Mouse (Mus musculus): Measurements from ENCODE around the gene Catsper2. TPM values are rescaled to one million over a fixed set of nuclear protein-coding genes. Genes with fewer than 3 reads are reported as not detected.
"Not testable (repeated sequence)": the region's sequence is repeated elsewhere in the genome, so short reads cannot be mapped to it uniquely, and the experiment has no call there.

The Catsper2 gene
- polyA plus RNA-seq, 1 experiment from 2014 or later: 2.8 TPM

- 89% methylated on average over 17 of the region's 17 CpGs for WGBS
- H3K9ac ChIP-seq; H3K9me3 ChIP-seq (replicated peaks); ATAC-seq (ENCODE audit: insufficient number of reproducible peaks, low FRiP score); H3K4me3 ChIP-seq; H3K4me1 ChIP-seq (replicated peaks); H3K4me2 ChIP-seq; H3K27me3 ChIP-seq (replicated peaks); H3K27ac ChIP-seq (ENCODE audit: poor library complexity, severe bottlenecking); H3K36me3 ChIP-seq: not testable (repeated sequence)
Measured at GRCm38 (mm10) chr2:121386961-121387575, 26.5 kb downstream of the Catsper2 start, which contains the start of gene Strc. TSS of gene Strc (minus strand) at chr2:121387168.

GRCm38 (mm10) chr2:121374766-121375165 lies 38.8 kb downstream of the Catsper2 start:
- WGBS: 51% methylated on average over 2 of the region's 2 CpGs
- Histone ChIP-seq H3K27me3 (replicated peaks) (peaks cover 18% of the 10 kb centered on the region; the same call in 1 of the 2 replicates), H3K4me3 (no peak overlapping the region), H3K4me2 (no peak overlapping the region), H3K27ac (ENCODE audit: poor library complexity, severe bottlenecking) (no peak overlapping the region), H3K9me3 (replicated peaks) (no peaks in the 10 kb centered on the region), H3K9ac (no peak overlapping the region), H3K36me3 (no peaks in the 10 kb centered on the region), H3K4me1 (replicated peaks) (no peaks in the 10 kb centered on the region)
- no peak for ATAC-seq (ENCODE audit: insufficient number of reproducible peaks, low FRiP score)

- H3K9me3 ChIP-seq (replicated peaks): no peaks in the 10 kb centered on the region
- H3K36me3 ChIP-seq: no peaks in the 10 kb centered on the region
- no peak overlapping the region for H3K27ac ChIP-seq (ENCODE audit: poor library complexity, severe bottlenecking)
- ATAC-seq (ENCODE audit: insufficient number of reproducible peaks, low FRiP score): no peak
- H3K9ac ChIP-seq: no peak overlapping the region
- H3K4me1 ChIP-seq (replicated peaks): no peaks in the 10 kb centered on the region
- H3K4me2 ChIP-seq: no peak overlapping the region
- WGBS: 65% methylated on average over 3 of the region's 3 CpGs
- H3K27me3 ChIP-seq (replicated peaks): peaks cover 15% of the 10 kb centered on the region
- H3K4me3 ChIP-seq: no peak overlapping the region
Measured at GRCm38 (mm10) chr2:121372266-121372665, 41.3 kb downstream of the Catsper2 start.

GRCm38 (mm10) chr2:121370921-121371320 lies 42.7 kb downstream of the Catsper2 start:
- H3K9ac ChIP-seq: no peak overlapping the region
- WGBS: 79% methylated on average over 5 of the region's 5 CpGs
- no peak overlapping the region for H3K27ac ChIP-seq (ENCODE audit: poor library complexity, severe bottlenecking)
- no peaks in the 10 kb centered on the region for H3K9me3 ChIP-seq (replicated peaks)
- no peaks in the 10 kb centered on the region for H3K4me1 ChIP-seq (replicated peaks)
- no peak overlapping the region for H3K4me3 ChIP-seq
- no peak for ATAC-seq (ENCODE audit: insufficient number of reproducible peaks, low FRiP score)
- peaks cover 4% of the 10 kb centered on the region for H3K27me3 ChIP-seq (replicated peaks)
- H3K4me2 ChIP-seq: no peak overlapping the region
- H3K36me3 ChIP-seq: no peaks in the 10 kb centered on the region

GRCm38 (mm10) chr2:121368831-121369230 lies 44.8 kb downstream of the Catsper2 start:
- Histone ChIP-seq H3K36me3 (no peaks in the 10 kb centered on the region), H3K4me1 (replicated peaks) (no peaks in the 10 kb centered on the region), H3K27me3 (replicated peaks) (no peaks in the 10 kb centered on the region; the same call in 1 of the 2 replicates), H3K4me2 (no peak overlapping the region), H3K9ac (no peak overlapping the region), H3K4me3 (no peak overlapping the region), H3K9me3 (replicated peaks) (no peaks in the 10 kb centered on the region), H3K27ac (ENCODE audit: poor library complexity, severe bottlenecking) (no peak overlapping the region)
- ATAC-seq (ENCODE audit: insufficient number of reproducible peaks, low FRiP score): no peak
- WGBS: 90% methylated on average over 2 of the region's 2 CpGs

GRCm38 (mm10) chr2:121363656-121364055 lies 49.9 kb downstream of the Catsper2 start:
- WGBS: 80% methylated on average over 3 of the region's 3 CpGs
- no peak overlapping the region for H3K4me2 ChIP-seq
- H3K4me1 ChIP-seq (replicated peaks): peaks cover 2% of the 10 kb centered on the region
- peaks cover 28% of the 10 kb centered on the region for H3K27me3 ChIP-seq (replicated peaks)
- H3K9ac ChIP-seq: no peak overlapping the region
- no peaks in the 10 kb centered on the region for H3K36me3 ChIP-seq
- H3K4me3 ChIP-seq: no peak overlapping the region
- no peak for ATAC-seq (ENCODE audit: insufficient number of reproducible peaks, low FRiP score)
- H3K27ac ChIP-seq (ENCODE audit: poor library complexity, severe bottlenecking): no peak overlapping the region
- H3K9me3 ChIP-seq (replicated peaks): no peaks in the 10 kb centered on the region

DNA sequence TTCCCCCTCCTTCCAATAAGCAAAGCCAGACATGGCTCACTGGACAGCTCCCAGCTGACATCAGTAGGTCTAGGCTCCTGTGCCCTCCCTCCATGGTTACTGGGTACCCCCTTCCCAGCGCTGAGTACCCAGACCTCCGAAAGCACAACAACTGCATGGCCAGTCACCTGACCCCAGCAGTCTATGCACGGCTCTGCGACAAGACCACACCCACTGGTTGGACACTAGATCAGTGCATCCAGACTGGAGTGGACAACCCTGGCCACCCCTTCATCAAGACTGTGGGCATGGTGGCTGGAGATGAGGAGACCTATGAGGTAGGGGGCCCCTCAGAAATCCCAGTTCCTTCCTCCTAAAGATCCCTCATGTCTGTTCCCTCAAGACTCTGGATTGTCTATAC lies 54.1 kb downstream of the Catsper2 start:
- no peak overlapping the region for H3K27ac ChIP-seq (ENCODE audit: poor library complexity, severe bottlenecking)
- no peak overlapping the region for H3K4me3 ChIP-seq
- peaks cover 47% of the 10 kb centered on the region for H3K27me3 ChIP-seq (replicated peaks)
- H3K4me2 ChIP-seq: no peak overlapping the region
- no peaks in the 10 kb centered on the region for H3K9me3 ChIP-seq (replicated peaks)
- peaks cover 9% of the 10 kb centered on the region for H3K4me1 ChIP-seq (replicated peaks)
- no peak overlapping the region for H3K9ac ChIP-seq
- ATAC-seq (ENCODE audit: insufficient number of reproducible peaks, low FRiP score): no peak
- H3K36me3 ChIP-seq: no peaks in the 10 kb centered on the region
- WGBS: 50% methylated on average over 4 of the region's 4 CpGs

DNA sequence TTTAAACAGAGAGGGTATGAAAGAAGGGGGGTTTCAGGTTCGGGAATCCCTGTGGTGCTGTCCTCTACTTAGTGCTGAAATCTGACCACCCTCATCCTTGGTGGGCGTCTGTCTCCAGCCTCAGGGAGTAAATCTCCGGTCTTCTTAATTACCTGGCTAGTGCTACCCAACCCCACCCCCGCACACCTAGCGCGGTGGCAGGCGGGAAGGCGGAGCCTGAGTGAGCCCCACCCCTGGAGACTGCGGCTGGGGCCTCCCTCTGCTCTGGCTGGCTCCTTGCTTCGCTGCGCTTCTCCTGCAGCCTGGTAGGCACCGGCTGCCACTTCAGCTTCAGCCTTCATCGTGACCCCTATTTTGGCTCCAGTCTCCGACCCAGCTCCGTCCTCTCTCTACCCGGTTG lies 55.2 kb downstream of the Catsper2 start:
- Histone ChIP-seq H3K9ac (no peak overlapping the region), H3K36me3 (no peaks in the 10 kb centered on the region), H3K27me3 (replicated peaks) (peaks cover 47% of the 10 kb centered on the region)

GRCm38 (mm10) chr2:121357961-121358360 lies 55.6 kb downstream of the Catsper2 start:
- H3K4me1 ChIP-seq (replicated peaks): peaks cover 23% of the 10 kb centered on the region
- H3K27me3 ChIP-seq (replicated peaks): peaks cover 47% of the 10 kb centered on the region
- H3K4me2 ChIP-seq: no peak overlapping the region
- H3K9me3 ChIP-seq (replicated peaks): no peaks in the 10 kb centered on the region
- WGBS: 4% methylated on average over 4 of the region's 4 CpGs
- ATAC-seq (ENCODE audit: insufficient number of reproducible peaks, low FRiP score): no peak
- H3K4me3 ChIP-seq: 0 out of 2 replicates have a peak overlapping the region, but pooled peaks have one; percentile 14
- H3K36me3 ChIP-seq: no peaks in the 10 kb centered on the region
- no peak overlapping the region for H3K27ac ChIP-seq (ENCODE audit: poor library complexity, severe bottlenecking)
- H3K9ac ChIP-seq: no peak overlapping the region

More for the DNA sequence above, 55.2 kb downstream of the Catsper2 start:
- ATAC-seq (ENCODE audit: insufficient number of reproducible peaks, low FRiP score): no peak
- Histone ChIP-seq H3K4me1 (replicated peaks) (peaks cover 19% of the 10 kb centered on the region), H3K4me3 (peak overlapping the region; percentile 14; the same call in 1 of the 2 replicates), H3K27ac (ENCODE audit: poor library complexity, severe bottlenecking) (no peak overlapping the region), H3K9me3 (replicated peaks) (no peaks in the 10 kb centered on the region), H3K4me2 (peak overlapping the region; percentile 38)
- WGBS: under 1% methylated on average over 16 of the region's 16 CpGs

DNA sequence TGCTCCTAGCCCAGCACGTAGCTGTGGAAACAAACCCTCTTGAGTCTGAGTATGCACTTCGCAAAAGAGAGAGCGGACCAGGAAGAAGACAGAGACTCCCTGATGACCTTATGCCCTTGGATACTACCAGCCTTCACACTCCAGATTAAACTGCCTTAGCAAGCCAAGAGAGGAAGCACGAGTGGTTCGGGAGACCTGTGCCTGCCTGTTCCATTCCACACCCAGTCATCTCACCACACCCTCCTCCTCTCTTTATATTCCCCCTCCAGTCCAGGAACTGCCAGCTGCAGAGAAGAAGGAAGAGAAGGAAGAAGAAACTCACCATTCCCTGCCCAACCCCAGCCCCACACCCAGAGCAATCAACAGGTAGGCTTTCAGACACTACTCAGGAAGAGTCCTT lies 56.1 kb downstream of the Catsper2 start, which contains the start of gene Ckmt1:
Ckmt1 (plus strand) TSS at position 221 of the 400 bp plus-strand sequence.
- 43% methylated on average over 5 of the region's 5 CpGs for WGBS

DNA sequence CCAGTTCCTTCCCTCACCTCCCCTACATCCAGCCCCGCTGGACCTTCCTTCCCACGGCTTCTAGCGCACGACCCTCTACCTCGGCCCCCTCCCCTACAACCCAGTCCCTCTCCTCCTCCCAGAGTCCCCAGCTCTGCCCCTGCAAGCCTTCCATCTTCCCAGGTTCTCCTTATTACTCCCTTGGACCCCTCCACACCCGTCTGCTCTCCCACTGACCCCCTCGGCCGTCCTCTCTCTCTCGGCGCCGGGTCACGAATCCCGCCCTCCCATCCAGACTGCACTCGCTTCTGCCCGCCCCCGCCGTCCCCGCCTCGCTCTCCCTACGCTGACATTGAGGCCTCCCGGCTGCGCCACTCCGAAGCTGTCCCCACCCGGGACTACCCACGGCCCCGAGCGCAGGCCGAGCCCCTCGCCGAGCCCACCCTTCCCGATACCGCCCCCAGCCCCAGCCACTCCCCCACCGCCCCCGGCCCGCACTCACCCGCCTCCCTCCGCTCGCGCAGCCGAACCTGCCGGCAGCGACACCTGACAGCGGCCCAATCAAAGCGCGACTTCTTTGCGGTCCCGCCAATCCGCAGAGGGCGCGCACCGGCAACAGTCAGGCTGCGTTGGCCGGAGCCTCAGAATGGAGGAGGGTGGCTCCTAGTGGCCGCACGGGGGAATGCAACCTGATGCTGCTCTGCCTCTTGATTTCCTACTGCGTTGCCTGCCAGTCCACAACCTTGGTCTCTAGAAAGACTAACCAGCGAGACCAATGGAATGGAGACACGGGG lies 58.6 kb downstream of the Catsper2 start, which contains the start of gene Ppip5k1:
Ppip5k1 (minus strand) TSS at position 577 of the 773 bp plus-strand sequence.
- H3K36me3 ChIP-seq: no peaks in the 10 kb centered on the region
- peak within 1 kb of the TSS; percentile 88 for H3K4me2 ChIP-seq
- H3K27ac ChIP-seq (ENCODE audit: poor library complexity, severe bottlenecking): peak within 1 kb of the TSS; percentile 47; the same call in 1 of the 2 replicates
- H3K4me1 ChIP-seq (replicated peaks): peaks cover 23% of the 10 kb centered on the region
- under 1% methylated on average over 58 of the region's 58 CpGs for WGBS
- H3K9me3 ChIP-seq (replicated peaks): no peaks in the 10 kb centered on the region
- peak within 1 kb of the TSS; percentile 86 for H3K4me3 ChIP-seq
- peaks cover 29% of the 10 kb centered on the region for H3K27me3 ChIP-seq (replicated peaks)
- peak within 1 kb of the TSS; percentile 85 for H3K9ac ChIP-seq
- ATAC-seq (ENCODE audit: insufficient number of reproducible peaks, low FRiP score): peak; percentile 96

More for the DNA sequence above, 56.1 kb downstream of the Catsper2 start, which contains the start of gene Ckmt1:
- Histone ChIP-seq H3K4me3 (peak within 1 kb of the TSS; percentile 14; the same call in 1 of the 2 replicates), H3K9me3 (replicated peaks) (no peaks in the 10 kb centered on the region), H3K4me2 (peak within 1 kb of the TSS; percentile 38), H3K27me3 (replicated peaks) (peaks cover 43% of the 10 kb centered on the region), H3K36me3 (no peaks in the 10 kb centered on the region), H3K9ac (no peak within 1 kb of the TSS), H3K4me1 (replicated peaks) (peaks cover 23% of the 10 kb centered on the region), H3K27ac (ENCODE audit: poor library complexity, severe bottlenecking) (no peak within 1 kb of the TSS)
- no peak for ATAC-seq (ENCODE audit: insufficient number of reproducible peaks, low FRiP score)
